Comparison of ENCODE assay signal across 25 mouse cellular contexts in the genomic region with DNA sequence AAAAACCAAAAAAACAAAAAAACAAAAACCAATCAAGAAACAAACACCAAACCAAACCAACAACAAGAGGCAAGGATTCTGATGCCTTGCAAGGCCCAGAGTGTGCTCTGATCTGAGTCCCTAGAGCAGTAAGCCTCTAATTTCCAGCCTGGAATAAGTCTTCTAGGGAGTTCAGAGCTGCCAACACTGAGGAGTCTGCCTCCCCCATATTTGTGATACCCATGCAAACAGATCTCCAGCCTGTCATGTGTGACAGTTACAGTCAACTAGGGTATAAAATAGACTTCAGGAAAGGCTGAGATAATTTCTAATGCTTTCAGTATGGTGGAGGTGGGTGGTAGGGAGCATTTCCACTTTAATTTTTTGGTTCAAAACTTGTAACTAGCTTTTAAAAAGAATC. TPM values are rescaled to one million over a fixed set of nuclear protein-coding genes. Genes with fewer than 3 reads are reported as not detected.
DNase-seq lines count a peak whose midpoint lies in the region; ATAC-seq and TF ChIP-seq lines count a peak whose summit lies in the region.
"Had no signal": no experiment of that assay in that cellular context is flagged by ENCODE, and none has a peak within 500 bp of the region (broad histone marks: within the 10 kb centered on the region; RNA-seq: fewer than 3 reads in every experiment).

No protein-coding gene starts in this region.

- no peaks in the 10 kb centered on the region for H3K27me3 ChIP-seq in kidney, postnatal 0 days (ENCODE audit: insufficient read depth, low read length)
- H3K27me3 ChIP-seq: heart, embryonic 12.5 days; intestine, embryonic 15.5 days; midbrain, embryonic 12.5 days had no signal

- DNase-seq in gastrocnemius, adult 2 months = no peak
- no peak for DNase-seq in gastrocnemius, postnatal 4 days (ENCODE audit: low spot score in 2 of 2)
- peak; percentile 58 for DNase-seq in kidney, postnatal 0 days (ENCODE audit: low spot score)
- no peak for DNase-seq in kidney, postnatal 14 days
- DNase-seq in telencephalon, adult 2 months (ENCODE audit: low read depth, low spot score) = peak; percentile 8
- DNase-seq in urinary bladder, postnatal 14 days (ENCODE audit: low spot score) = no peak
- DNase-seq: cerebellum, adult 8-10 months; cerebellum, postnatal 36 days; embryo, embryonic 11 days; kidney, adult 9 months; layer of hippocampus, adult 9-11 months; left cerebral cortex, postnatal 4 days; lung, adult 18-20 months; lung, postnatal 10 days; thymus, adult 18-20 months; thymus, postnatal 36 days had no signal

- peak overlapping the region; percentile 82 for H3K27ac ChIP-seq in gastrocnemius, adult 2 months
- H3K27ac ChIP-seq in kidney, postnatal 0 days = no peak overlapping the region
- H3K27ac ChIP-seq in embryonic fibroblast, embryonic 13.5 days (ENCODE audit: insufficient read depth, low read length) = peak overlapping the region; percentile 74
- H3K27ac ChIP-seq: forebrain, embryonic 10.5 days; intestine, embryonic 15.5 days; midbrain, embryonic 12.5 days had no signal

- ATAC-seq in kidney, postnatal 0 days (replicated peaks; ENCODE audit: low FRiP score, low read depth) = no peak
- ATAC-seq: CD4-positive, CD25-positive, alpha-beta regulatory T cell, adult 4 months; forebrain, embryonic 16.5 days; hindbrain, embryonic 16.5 days; intestine, embryonic 15.5 days had no signal

- H3K36me3 ChIP-seq in kidney, postnatal 0 days (ENCODE audit: insufficient read depth, low read length) = 0 out of 2 replicates have a peak, but pooled peaks cover 13% of the 10 kb centered on the region

- no peak overlapping the region for H3K4me2 ChIP-seq in kidney, postnatal 0 days (ENCODE audit: low read length)
- H3K4me2 ChIP-seq: heart, embryonic 12.5 days; intestine, embryonic 15.5 days; liver, embryonic 11.5 days; midbrain, embryonic 12.5 days had no signal

- TF ChIP-seq CTCF in gastrocnemius, adult 2 months (IDR thresholded peaks at IDR 0.05) = no peak
- TF ChIP-seq CTCF in kidney, postnatal 0 days (IDR thresholded peaks at IDR 0.05; ENCODE audit: low read depth) = no peak
- TF ChIP-seq CTCF in embryonic fibroblast, embryonic 13.5 days (IDR thresholded peaks at IDR 0.05; ENCODE audit: borderline replicate concordance, insufficient read depth, low read length) = no peak

- TF ChIP-seq POLR2A in embryonic fibroblast, embryonic 13.5 days (IDR thresholded peaks at IDR 0.05; ENCODE audit: low read depth, low read length) = no peak

- no peak overlapping the region for H3K9ac ChIP-seq in kidney, postnatal 0 days (ENCODE audit: low read depth, low read length)
- H3K9ac ChIP-seq: heart, embryonic 12.5 days; intestine, embryonic 15.5 days; midbrain, embryonic 12.5 days had no signal

- intact Hi-C loops in gastrocnemius, adult 2 months (cut with DNase I) = loop anchor here (5.0 kb wide), 1 partner anchor 102 kb away; no protein-coding TSS in a partner anchor

- 0 out of 2 replicates have a peak overlapping the region, but pooled peaks have one; percentile 18 for H3K4me3 ChIP-seq in gastrocnemius, adult 2 months
- H3K4me3 ChIP-seq in kidney, postnatal 0 days (replicated peaks; ENCODE audit: low read depth, low read length) = no peak overlapping the region
- H3K4me3 ChIP-seq in embryonic fibroblast, embryonic 13.5 days (ENCODE audit: insufficient read depth, low read length) = no peak overlapping the region
- H3K4me3 ChIP-seq: forebrain, embryonic 10.5 days; heart, embryonic 12.5 days; intestine, embryonic 15.5 days; midbrain, embryonic 12.5 days had no signal

- no peaks in the 10 kb centered on the region for H3K9me3 ChIP-seq in kidney, postnatal 0 days (replicated peaks; ENCODE audit: low read length)
- H3K9me3 ChIP-seq: forebrain, embryonic 10.5 days; heart, embryonic 12.5 days; intestine, embryonic 15.5 days; midbrain, embryonic 12.5 days had no signal

- H3K4me1 ChIP-seq in kidney, postnatal 0 days (replicated peaks; ENCODE audit: insufficient read depth, low read length) = 0 out of 2 replicates have a peak, but pooled peaks cover 2% of the 10 kb centered on the region
- peaks cover 5% of the 10 kb centered on the region for H3K4me1 ChIP-seq in embryonic fibroblast, embryonic 13.5 days (ENCODE audit: control insufficient read depth, insufficient read depth, low read length)
- H3K4me1 ChIP-seq: intestine, embryonic 15.5 days; midbrain, embryonic 12.5 days had no signal

RNA-seq across cellular contexts. Expression of a gene that starts 58.2 kb away (rescaled TPM):
- 10 to 100 TPM; 49.4 to 54.1 TPM for total RNA-seq in gastrocnemius, adult 2 months (2021)
- 100 to 1,000 TPM in 1 of 2 experiments, 10 to 100 TPM in 1; 99.6 to 112 TPM for total RNA-seq in gastrocnemius, postnatal 4 days (2021)
- polyA plus RNA-seq in kidney, postnatal 0 days (2015; fragmentation: Nextera tagmentation; extraction: Ambion mirVana) = 35.8 and 37.1 TPM in 2 replicates
- polyA plus RNA-seq in embryonic fibroblast, embryonic 13.5 days (2011; ENCODE audit: insufficient read length, low read depth, missing spikeins) = 116 and 146 TPM in 2 replicates

Comparison
In these comparisons a context has a peak if more than half of its experiments do, and no peak if none do; other contexts are left out.
1. DNase-seq: peak in kidney, postnatal 0 days (single experiment) and telencephalon, adult 2 months (single experiment); none in gastrocnemius, adult 2 months (single experiment), gastrocnemius, postnatal 4 days (0 of 2), kidney, postnatal 14 days (single experiment) and urinary bladder, postnatal 14 days (single experiment).